In genomic region chr10:117745570-117746296, GRCm38 (mm10) we compare ENCODE assay signal across 8 mouse cellular contexts. TPM values are rescaled to one million over a fixed set of nuclear protein-coding genes. Genes with fewer than 3 reads are reported as not detected.
A peak's percentile ranks its signal among the peaks of the same experiment; 100 is the strongest.
DNase-seq lines count a peak whose midpoint lies in the region; ATAC-seq and TF ChIP-seq lines count a peak whose summit lies in the region.
"Not testable (repeated sequence)": the region's sequence is repeated elsewhere in the genome, so short reads cannot be mapped to it uniquely, and the experiment has no call there.

No protein-coding gene starts in this region.

- not testable (repeated sequence) for H3K27ac ChIP-seq in embryonic fibroblast, embryonic 13.5 days (ENCODE audit: insufficient read depth, low read length); heart, embryonic 14.5 days (replicated peaks in 1 of 2; ENCODE audit: control insufficient read depth in 1 of 2, insufficient read depth in 1 of 2, low read depth in 2 of 2, low read length in 2 of 2); liver, embryonic 14.5 days; stomach, embryonic 15.5 days
- peak overlapping the region; percentile 65 for H3K27ac ChIP-seq in kidney, adult 2 months (ENCODE audit: insufficient read depth, low read depth, low read length)
- peak overlapping the region; percentile 51; the same call in 1 of the 2 replicates for H3K27ac ChIP-seq in midbrain, postnatal 0 days (ENCODE audit: low read depth, low read length)

- peak; percentile 31; the same call in 1 of the 2 replicates for ATAC-seq in heart, embryonic 14.5 days (ENCODE audit: insufficient number of reproducible peaks, insufficient read depth, low FRiP score, low read depth)
- ATAC-seq in liver, embryonic 14.5 days (ENCODE audit: insufficient read depth) = peak; percentile 38
- ATAC-seq in midbrain, postnatal 0 days (ENCODE audit: low FRiP score) = peak; percentile 65
- ATAC-seq in stomach, embryonic 15.5 days (ENCODE audit: insufficient read depth, low FRiP score, low read depth) = peak; percentile 32; the same call in 1 of the 2 replicates

- DNase-seq in CD4-positive, CD25-positive, alpha-beta regulatory T cell, adult 2 months (ENCODE audit: low read depth, low spot score) = peak; percentile 35
- DNase-seq in cerebellum, adult 11 months = peak; percentile 27
- DNase-seq in kidney, adult 2 months = peak; percentile 36
- DNase-seq in liver, embryonic 14.5 days (ENCODE audit: low read depth in 3 of 3, low spot score in 3 of 3); midbrain, postnatal 0 days (ENCODE audit: low spot score): not testable (repeated sequence)

- not testable (repeated sequence) for TF ChIP-seq CTCF in embryonic fibroblast, embryonic 13.5 days (IDR thresholded peaks at IDR 0.05; ENCODE audit: borderline replicate concordance, insufficient read depth, low read length); kidney, adult 2 months (conservative IDR thresholded peaks at IDR 0.05; ENCODE audit: insufficient read depth, insufficient read length, low read depth, low read length); liver, embryonic 14.5 days (IDR thresholded peaks at IDR 0.05; ENCODE audit: low read depth); midbrain, postnatal 0 days (IDR thresholded peaks at IDR 0.05)

- peak overlapping the region; percentile 59 for H3K4me3 ChIP-seq in embryonic fibroblast, embryonic 13.5 days (ENCODE audit: insufficient read depth, low read length)
- H3K4me3 ChIP-seq in heart, embryonic 14.5 days (ENCODE audit: control insufficient read depth in 1 of 2, insufficient read depth in 1 of 2, low read depth in 1 of 2, low read length in 2 of 2) = peak overlapping the region; percentile 51 to 58
- peak overlapping the region; percentile 94 for H3K4me3 ChIP-seq in kidney, adult 2 months (ENCODE audit: insufficient read depth, low read depth, low read length)
- H3K4me3 ChIP-seq in liver, embryonic 14.5 days (ENCODE audit: insufficient read depth in 1 of 2, low read depth in 2 of 2, low read length in 2 of 2) = peak overlapping the region; percentile 54 to 58
- peak overlapping the region; percentile 55 for H3K4me3 ChIP-seq in midbrain, postnatal 0 days (ENCODE audit: low read depth, low read length)
- peak overlapping the region; percentile 50 for H3K4me3 ChIP-seq in stomach, embryonic 15.5 days (replicated peaks)

- H3K4me2 ChIP-seq in heart, embryonic 14.5 days (ENCODE audit: low read length) = peak overlapping the region; percentile 80
- H3K4me2 ChIP-seq in liver, embryonic 14.5 days (ENCODE audit: low read depth) = peak overlapping the region; percentile 90
- peak overlapping the region; percentile 61 for H3K4me2 ChIP-seq in midbrain, postnatal 0 days (ENCODE audit: low read depth, low read length, poor library complexity, severe bottlenecking)
- peak overlapping the region; percentile 75 for H3K4me2 ChIP-seq in stomach, embryonic 15.5 days

- not testable (repeated sequence) for H3K27me3 ChIP-seq in heart, embryonic 14.5 days (ENCODE audit: control insufficient read depth, insufficient read depth, low read length); kidney, adult 2 months (replicated peaks; ENCODE audit: control insufficient read depth, insufficient read depth, low read length); liver, embryonic 14.5 days (ENCODE audit: control insufficient read depth, insufficient read depth, low read length); midbrain, postnatal 0 days (ENCODE audit: insufficient read depth, low read length); stomach, embryonic 15.5 days (replicated peaks)

- TF ChIP-seq EP300 in liver, embryonic 14.5 days (IDR thresholded peaks at IDR 0.05; ENCODE audit: low read depth) = not testable (repeated sequence)

- H3K9me3 ChIP-seq in heart, embryonic 14.5 days (ENCODE audit: control insufficient read depth, low read length); liver, embryonic 14.5 days (ENCODE audit: control insufficient read depth, low read length); midbrain, postnatal 0 days (ENCODE audit: low read length); stomach, embryonic 15.5 days: not testable (repeated sequence)

- WGBS in heart, embryonic 14.5 days = 2% methylated on average over 14 of the region's 46 CpGs
- 4% methylated on average over 22 of the region's 46 CpGs for whole genome bisulfite sequencing in kidney, adult 2 months
- WGBS in liver, embryonic 14.5 days (ENCODE audit: insufficient replicate concordance) = 2% methylated on average over 19 of the region's 46 CpGs
- under 1% methylated on average over 14 of the region's 46 CpGs for WGBS in midbrain, postnatal 0 days
- WGBS in stomach, embryonic 15.5 days = under 1% methylated on average over 16 of the region's 46 CpGs

- TF ChIP-seq POLR2A in embryonic fibroblast, embryonic 13.5 days (IDR thresholded peaks at IDR 0.05; ENCODE audit: low read depth, low read length); kidney, adult 2 months (IDR thresholded peaks at IDR 0.05; ENCODE audit: low read depth, low read length): not testable (repeated sequence)

- peak overlapping the region; percentile 74 for H3K9ac ChIP-seq in heart, embryonic 14.5 days (ENCODE audit: low read length)
- peak overlapping the region; percentile 44 for H3K9ac ChIP-seq in liver, embryonic 14.5 days (replicated peaks)
- peak overlapping the region; percentile 63 for H3K9ac ChIP-seq in midbrain, postnatal 0 days (replicated peaks; ENCODE audit: low read length, poor library complexity, severe bottlenecking)
- peak overlapping the region; percentile 40 for H3K9ac ChIP-seq in stomach, embryonic 15.5 days

- not testable (repeated sequence) for H3K4me1 ChIP-seq in embryonic fibroblast, embryonic 13.5 days (ENCODE audit: control insufficient read depth, insufficient read depth, low read length); heart, embryonic 14.5 days (ENCODE audit: control insufficient read depth in 2 of 2, insufficient read depth in 2 of 2, low read length in 2 of 2); liver, embryonic 14.5 days (replicated peaks; ENCODE audit: control insufficient read depth in 2 of 2, insufficient read depth in 2 of 2, low read length in 1 of 2); midbrain, postnatal 0 days (ENCODE audit: insufficient read depth, low read length); stomach, embryonic 15.5 days
- peaks cover 21% of the 10 kb centered on the region for H3K4me1 ChIP-seq in kidney, adult 2 months (ENCODE audit: control insufficient read depth, insufficient read depth, low read length)

- H3K36me3 ChIP-seq in heart, embryonic 14.5 days (ENCODE audit: control insufficient read depth, insufficient read depth, low read length) = peaks cover 18% of the 10 kb centered on the region
- H3K36me3 ChIP-seq in kidney, adult 2 months (ENCODE audit: control insufficient read depth, insufficient read depth, low read length); liver, embryonic 14.5 days (replicated peaks; ENCODE audit: control insufficient read depth, insufficient read depth, low read depth); midbrain, postnatal 0 days (ENCODE audit: insufficient read depth, low read length): not testable (repeated sequence)
- H3K36me3 ChIP-seq in stomach, embryonic 15.5 days = peaks cover 17% of the 10 kb centered on the region

RNA-seq across cellular contexts. Expression of gene Slc35e3, which starts 0.4 kb away (rescaled TPM):
- 26.1 and 28.9 TPM in 2 replicates for polyA plus RNA-seq in embryonic fibroblast, embryonic 13.5 days (2011; ENCODE audit: insufficient read length, low read depth, missing spikeins)
- 5.9 and 7.7 TPM in 2 replicates for polyA plus RNA-seq in heart, embryonic 14.5 days (2014; fragmentation: Nextera tagmentation; extraction: Ambion mirVana)
- polyA plus RNA-seq in kidney, adult 2 months (2012; rRNA removed) = 37.1 and 39.1 TPM in 2 replicates
- polyA plus RNA-seq in liver, embryonic 14.5 days (2012; rRNA removed) = 1.7 TPM in 2 replicates
- polyA plus RNA-seq in liver, embryonic 14.5 days (2014; fragmentation: Nextera tagmentation; extraction: Ambion mirVana) = 1.3 and 1.5 TPM in 2 replicates
- 29.7 and 31.0 TPM in 2 replicates for total RNA-seq in midbrain, postnatal 0 days (2014; rRNA removed)
- polyA plus RNA-seq in midbrain, postnatal 0 days (2015; fragmentation: Nextera tagmentation; extraction: Ambion mirVana) = 23.7 and 24.4 TPM in 2 replicates
- 14.5 and 16.5 TPM in 2 replicates for polyA plus RNA-seq in stomach, embryonic 15.5 days (2015; fragmentation: Nextera tagmentation; extraction: Ambion mirVana)

RNA-seq across cellular contexts. Expression of gene Mdm2, which starts 35.2 kb away (rescaled TPM):
- 122 and 229 TPM in 2 replicates for polyA plus RNA-seq in embryonic fibroblast, embryonic 13.5 days (2011; ENCODE audit: insufficient read length, low read depth, missing spikeins)
- polyA plus RNA-seq in heart, embryonic 14.5 days (2014; fragmentation: Nextera tagmentation; extraction: Ambion mirVana) = 48.9 and 49.0 TPM in 2 replicates
- polyA plus RNA-seq in kidney, adult 2 months (2012; rRNA removed) = 21.9 and 22.9 TPM in 2 replicates
- 14.4 and 20.0 TPM in 2 replicates for polyA plus RNA-seq in liver, embryonic 14.5 days (2012; rRNA removed)
- polyA plus RNA-seq in liver, embryonic 14.5 days (2014; fragmentation: Nextera tagmentation; extraction: Ambion mirVana) = 12.8 and 13.9 TPM in 2 replicates
- total RNA-seq in midbrain, postnatal 0 days (2014; rRNA removed) = 65.1 and 69.9 TPM in 2 replicates
- polyA plus RNA-seq in midbrain, postnatal 0 days (2015; fragmentation: Nextera tagmentation; extraction: Ambion mirVana) = 23.2 and 28.7 TPM in 2 replicates
- 38.2 and 44.1 TPM in 2 replicates for polyA plus RNA-seq in stomach, embryonic 15.5 days (2015; fragmentation: Nextera tagmentation; extraction: Ambion mirVana)

RNA-seq across cellular contexts. Expression of gene Nup107, which starts 46.8 kb away (rescaled TPM):
- polyA plus RNA-seq in embryonic fibroblast, embryonic 13.5 days (2011; ENCODE audit: insufficient read length, low read depth, missing spikeins) = 61.7 and 70.3 TPM in 2 replicates
- 41.0 and 42.5 TPM in 2 replicates for polyA plus RNA-seq in heart, embryonic 14.5 days (2014; fragmentation: Nextera tagmentation; extraction: Ambion mirVana)
- polyA plus RNA-seq in kidney, adult 2 months (2012; rRNA removed) = 3.7 and 4.6 TPM in 2 replicates
- 14.9 and 28.8 TPM in 2 replicates for polyA plus RNA-seq in liver, embryonic 14.5 days (2012; rRNA removed)
- polyA plus RNA-seq in liver, embryonic 14.5 days (2014; fragmentation: Nextera tagmentation; extraction: Ambion mirVana) = 45.0 and 46.8 TPM in 2 replicates
- 14.0 and 26.9 TPM in 2 replicates for total RNA-seq in midbrain, postnatal 0 days (2014; rRNA removed)
- polyA plus RNA-seq in midbrain, postnatal 0 days (2015; fragmentation: Nextera tagmentation; extraction: Ambion mirVana) = 16.7 and 17.5 TPM in 2 replicates
- polyA plus RNA-seq in stomach, embryonic 15.5 days (2015; fragmentation: Nextera tagmentation; extraction: Ambion mirVana) = 53.3 and 64.8 TPM in 2 replicates
